Mouse (Mus musculus): ENCODE results near the gene Gm1043. TPM values are rescaled to one million over a fixed set of nuclear protein-coding genes. Genes with fewer than 3 reads are reported as not detected.

The Gm1043 gene
- polyA plus RNA-seq, 1 experiment: 3.0 TPM

- Histone ChIP-seq H3K4me3 (ENCODE audit: extremely low read depth, insufficient read depth, insufficient read length) (no peak overlapping the region), H3K27ac (ENCODE audit: insufficient read depth, low read length) (no peak overlapping the region), H3K27me3 (ENCODE audit: control insufficient read depth, insufficient read depth, low read length) (peaks cover 37% of the 10 kb centered on the region), H3K4me1 (ENCODE audit: control insufficient read depth, insufficient read depth, insufficient read length) (peaks cover 7% of the 10 kb centered on the region), H3K36me3 (ENCODE audit: control insufficient read depth, insufficient read depth, low read length) (no peaks in the 10 kb centered on the region)
- 3% methylated on average over 19 of the region's 19 CpGs for WGBS
- peak in 1 of 2 experiments; percentile 10 for DNase-seq (ENCODE audit: low read depth in 1 of 2, low spot score in 2 of 2)
- TF ChIP-seq CTCF (IDR thresholded peaks at IDR 0.05; ENCODE audit: extremely low read depth, insufficient read depth, insufficient read length, insufficient replicate concordance) (no peak), POLR2A (IDR thresholded peaks at IDR 0.05; ENCODE audit: low read depth, low read length) (no peak)
Observed at GRCm38 (mm10) chr5:37243169-37243886, 158.2 kb downstream of the Gm1043 start.

GRCm38 (mm10) chr5:37244161-37244560 lies 159.0 kb downstream of the Gm1043 start:
- H3K27me3 ChIP-seq (ENCODE audit: control insufficient read depth, insufficient read depth, low read length): peaks cover 37% of the 10 kb centered on the region
- TF ChIP-seq POLR2A (IDR thresholded peaks at IDR 0.05; ENCODE audit: low read depth, low read length) (no peak), CTCF (IDR thresholded peaks at IDR 0.05; ENCODE audit: extremely low read depth, insufficient read depth, insufficient read length, insufficient replicate concordance) (no peak)
- H3K4me3 ChIP-seq (ENCODE audit: extremely low read depth, insufficient read depth, insufficient read length): no peak overlapping the region
- no peak for DNase-seq (ENCODE audit: low read depth in 1 of 2, low spot score in 2 of 2)
- H3K27ac ChIP-seq (ENCODE audit: insufficient read depth, low read length): no peak overlapping the region
- WGBS: 8% methylated on average over 13 of the region's 13 CpGs
- H3K36me3 ChIP-seq (ENCODE audit: control insufficient read depth, insufficient read depth, low read length): no peaks in the 10 kb centered on the region
- peaks cover 7% of the 10 kb centered on the region for H3K4me1 ChIP-seq (ENCODE audit: control insufficient read depth, insufficient read depth, insufficient read length)

- DNase-seq (ENCODE audit: low read depth in 1 of 2, low spot score in 2 of 2): no peak
- H3K4me1 ChIP-seq (ENCODE audit: control insufficient read depth, insufficient read depth, insufficient read length): peaks cover 7% of the 10 kb centered on the region
- peaks cover 37% of the 10 kb centered on the region for H3K27me3 ChIP-seq (ENCODE audit: control insufficient read depth, insufficient read depth, low read length)
- TF ChIP-seq POLR2A (IDR thresholded peaks at IDR 0.05; ENCODE audit: low read depth, low read length) (no peak), CTCF (IDR thresholded peaks at IDR 0.05; ENCODE audit: extremely low read depth, insufficient read depth, insufficient read length, insufficient replicate concordance) (no peak)
- WGBS: 21% methylated on average over 9 of the region's 9 CpGs
- H3K27ac ChIP-seq (ENCODE audit: insufficient read depth, low read length): no peak overlapping the region
- no peak overlapping the region for H3K4me3 ChIP-seq (ENCODE audit: extremely low read depth, insufficient read depth, insufficient read length)
- H3K36me3 ChIP-seq (ENCODE audit: control insufficient read depth, insufficient read depth, low read length): no peaks in the 10 kb centered on the region
Observed at GRCm38 (mm10) chr5:37244666-37245242, 159.6 kb downstream of the Gm1043 start.

GRCm38 (mm10) chr5:37245651-37246050 lies 160.5 kb downstream of the Gm1043 start:
- H3K36me3 ChIP-seq (ENCODE audit: control insufficient read depth, insufficient read depth, low read length): no peaks in the 10 kb centered on the region
- TF ChIP-seq POLR2A (IDR thresholded peaks at IDR 0.05; ENCODE audit: low read depth, low read length) (no peak), CTCF (IDR thresholded peaks at IDR 0.05; ENCODE audit: extremely low read depth, insufficient read depth, insufficient read length, insufficient replicate concordance) (no peak)
- WGBS: 6% methylated on average over 38 of the region's 42 CpGs
- DNase-seq (ENCODE audit: low read depth in 1 of 2, low spot score in 2 of 2): peak in 1 of 2 experiments; percentile 5
- peaks cover 37% of the 10 kb centered on the region for H3K27me3 ChIP-seq (ENCODE audit: control insufficient read depth, insufficient read depth, low read length)
- no peak overlapping the region for H3K27ac ChIP-seq (ENCODE audit: insufficient read depth, low read length)
- peak overlapping the region; percentile 25; the same call in 1 of the 2 replicates for H3K4me3 ChIP-seq (ENCODE audit: extremely low read depth, insufficient read depth, insufficient read length)
- H3K4me1 ChIP-seq (ENCODE audit: control insufficient read depth, insufficient read depth, insufficient read length): peaks cover 7% of the 10 kb centered on the region

GRCm38 (mm10) chr5:37246138-37246910 lies 161.2 kb downstream of the Gm1043 start:
- Histone ChIP-seq H3K4me1 (ENCODE audit: control insufficient read depth, insufficient read depth, insufficient read length) (peaks cover 7% of the 10 kb centered on the region), H3K36me3 (ENCODE audit: control insufficient read depth, insufficient read depth, low read length) (no peaks in the 10 kb centered on the region), H3K27me3 (ENCODE audit: control insufficient read depth, insufficient read depth, low read length) (peaks cover 36% of the 10 kb centered on the region), H3K4me3 (ENCODE audit: extremely low read depth, insufficient read depth, insufficient read length) (peak overlapping the region; percentile 25; the same call in 1 of the 2 replicates), H3K27ac (ENCODE audit: insufficient read depth, low read length) (no peak overlapping the region)
- WGBS: 5% methylated on average over 24 of the region's 37 CpGs
- no peak for TF ChIP-seq CTCF (IDR thresholded peaks at IDR 0.05; ENCODE audit: extremely low read depth, insufficient read depth, insufficient read length, insufficient replicate concordance)
- TF ChIP-seq POLR2A (IDR thresholded peaks at IDR 0.05; ENCODE audit: low read depth, low read length): no peak
- no peak for DNase-seq (ENCODE audit: low read depth in 1 of 2, low spot score in 2 of 2)

GRCm38 (mm10) chr5:37247456-37247855 lies 162.3 kb downstream of the Gm1043 start:
- H3K27ac ChIP-seq (ENCODE audit: insufficient read depth, low read length): no peak overlapping the region
- H3K27me3 ChIP-seq (ENCODE audit: control insufficient read depth, insufficient read depth, low read length): peaks cover 27% of the 10 kb centered on the region
- WGBS: 43% methylated on average over 4 of the region's 4 CpGs
- H3K4me3 ChIP-seq (ENCODE audit: extremely low read depth, insufficient read depth, insufficient read length): no peak overlapping the region
- no peak for DNase-seq (ENCODE audit: low read depth in 1 of 2, low spot score in 2 of 2)
- H3K4me1 ChIP-seq (ENCODE audit: control insufficient read depth, insufficient read depth, insufficient read length): peaks cover 7% of the 10 kb centered on the region
- TF ChIP-seq POLR2A (IDR thresholded peaks at IDR 0.05; ENCODE audit: low read depth, low read length) (no peak), CTCF (IDR thresholded peaks at IDR 0.05; ENCODE audit: extremely low read depth, insufficient read depth, insufficient read length, insufficient replicate concordance) (no peak)
- no peaks in the 10 kb centered on the region for H3K36me3 ChIP-seq (ENCODE audit: control insufficient read depth, insufficient read depth, low read length)
